Mouse (Mus musculus): ENCODE data around the gene Mcrip2. TPM values are rescaled to one million over a fixed set of nuclear protein-coding genes. Genes with fewer than 3 reads are reported as not detected.

Gene Mcrip2
- total and polyA plus RNA-seq, 3 experiments: 1.4 to 16.1 (median 1.7) TPM

- peaks cover 48 to 92% of the 10 kb centered on the region in 2 experiments for H3K36me3 ChIP-seq (replicated peaks in 1 of 2; ENCODE audit: control insufficient read depth in 1 of 2, insufficient read depth in 1 of 2, low read length in 1 of 2)
Measured at GRCm38 (mm10) chr17:25886806-25887205, 18.2 kb upstream of the Mcrip2 start.

GRCm38 (mm10) chr17:25885636-25886035, 17.1 kb upstream of the Mcrip2 start:
- Histone ChIP-seq H3K4me3 (replicated peaks in 1 of 3; ENCODE audit: low read depth in 2 of 3, low read length in 2 of 3, poor library complexity in 1 of 3) (no peak overlapping the region), H3K4me2 (ENCODE audit: insufficient read depth, low read depth, poor library complexity, severe bottlenecking) (no peak overlapping the region), H3K4me1 (ENCODE audit: control insufficient read depth in 1 of 2, insufficient read depth in 2 of 2) (peaks cover 0 to 5% of the 10 kb centered on the region in 2 experiments; a peak in 1 of 4 replicates), H3K79me2 (replicated peaks; ENCODE audit: control insufficient read depth, extremely low read depth, insufficient read depth, poor library complexity, severe bottlenecking) (no peaks in the 10 kb centered on the region), H3K9me3 (replicated peaks; ENCODE audit: low read length) (no peaks in the 10 kb centered on the region), H3K9ac (ENCODE audit: insufficient read depth, low read depth) (no peak overlapping the region), H3K36me3 (replicated peaks in 1 of 2; ENCODE audit: control insufficient read depth in 1 of 2, insufficient read depth in 1 of 2, low read length in 1 of 2) (peaks cover 53 to 95% of the 10 kb centered on the region in 2 experiments), H3K27me3 (replicated peaks) (no peaks in the 10 kb centered on the region), H3K27ac (ENCODE audit: insufficient read depth, low read depth) (no peak overlapping the region)
- TF ChIP-seq ZC3H11A (IDR thresholded peaks at IDR 0.05; ENCODE audit: low read depth, low read length) (no peak), RAD21 (IDR thresholded peaks at IDR 0.05; ENCODE audit: low read depth, low read length) (peak; percentile 23), CTCF (conservative IDR thresholded peaks at IDR 0.05 in 1 of 2, IDR thresholded peaks at IDR 0.05 in 1 of 2; ENCODE audit: low read depth in 2 of 2, low read length in 2 of 2) (peak; percentile 48 to 66; a peak in 3 of 4 replicates)
- peak; percentile 57 for DNase-seq (ENCODE audit: extremely low read depth)
- in situ Hi-C loops (cut with MboI; ENCODE audit: low pct_ligation_motif_present, low pct_unique_long_range_greater_than_20kb, low sequenced_read_pairs): no loop called here
- dilution Hi-C loops (cut with MboI; ENCODE audit: extremely low pct_ligation_motif_present, extremely low pct_unique_long_range_greater_than_20kb, low sequenced_read_pairs): no loop called here

More at GRCm38 (mm10) chr17:25886806-25887205, 18.2 kb upstream of the Mcrip2 start:
- Histone ChIP-seq H3K4me1 (ENCODE audit: control insufficient read depth in 1 of 2, insufficient read depth in 2 of 2) (peaks cover 0 to 5% of the 10 kb centered on the region in 2 experiments; a peak in 1 of 4 replicates), H3K9ac (ENCODE audit: insufficient read depth, low read depth) (no peak overlapping the region), H3K4me2 (ENCODE audit: insufficient read depth, low read depth, poor library complexity, severe bottlenecking) (no peak overlapping the region), H3K27ac (ENCODE audit: insufficient read depth, low read depth) (no peak overlapping the region), H3K4me3 (replicated peaks in 1 of 3; ENCODE audit: low read depth in 2 of 3, low read length in 2 of 3, poor library complexity in 1 of 3) (no peak overlapping the region), H3K9me3 (replicated peaks; ENCODE audit: low read length) (no peaks in the 10 kb centered on the region), H3K27me3 (replicated peaks) (no peaks in the 10 kb centered on the region), H3K79me2 (replicated peaks; ENCODE audit: control insufficient read depth, extremely low read depth, insufficient read depth, poor library complexity, severe bottlenecking) (no peaks in the 10 kb centered on the region; the same call in 1 of the 2 replicates)
- no peak for DNase-seq (ENCODE audit: extremely low read depth)
- in situ Hi-C loops (cut with MboI; ENCODE audit: low pct_ligation_motif_present, low pct_unique_long_range_greater_than_20kb, low sequenced_read_pairs): no loop called here
- dilution Hi-C loops (cut with MboI; ENCODE audit: extremely low pct_ligation_motif_present, extremely low pct_unique_long_range_greater_than_20kb, low sequenced_read_pairs): no loop called here
- TF ChIP-seq KAT2A (IDR thresholded peaks at IDR 0.05; ENCODE audit: insufficient replicate concordance, low read length): no peak
- no peak for TF ChIP-seq MXI1 (IDR thresholded peaks at IDR 0.05; ENCODE audit: low read depth, low read length)
- no peak for TF ChIP-seq TCF12 (IDR thresholded peaks at IDR 0.05; ENCODE audit: low read depth, low read length)
- no peak for TF ChIP-seq CHD1 (IDR thresholded peaks at IDR 0.05; ENCODE audit: low read depth, low read length)
- no peak for TF ChIP-seq MEF2A (IDR thresholded peaks at IDR 0.05; ENCODE audit: borderline replicate concordance, low read depth, low read length)
- no peak for TF ChIP-seq MYC (IDR thresholded peaks at IDR 0.05; ENCODE audit: low read depth, low read length)
- TF ChIP-seq ZC3H11A (IDR thresholded peaks at IDR 0.05; ENCODE audit: low read depth, low read length): no peak
- no peak for TF ChIP-seq RAD21 (IDR thresholded peaks at IDR 0.05; ENCODE audit: low read depth, low read length)
- TF ChIP-seq SMC3 (IDR thresholded peaks at IDR 0.05; ENCODE audit: low read depth, low read length): no peak
- TF ChIP-seq POLR2AphosphoS2 (IDR thresholded peaks at IDR 0.05; ENCODE audit: low read depth, low read length): no peak
- no peak for TF ChIP-seq USF2 (conservative IDR thresholded peaks at IDR 0.05; ENCODE audit: low read depth, low read length)
- TF ChIP-seq MAZ (IDR thresholded peaks at IDR 0.05; ENCODE audit: low read depth, low read length): no peak
- TF ChIP-seq CTCF (conservative IDR thresholded peaks at IDR 0.05 in 1 of 2, IDR thresholded peaks at IDR 0.05 in 1 of 2; ENCODE audit: low read depth in 2 of 2, low read length in 2 of 2): no peak
- TF ChIP-seq ELF1 (IDR thresholded peaks at IDR 0.05; ENCODE audit: low read depth, low read length): no peak
- no peak for TF ChIP-seq E2F4 (IDR thresholded peaks at IDR 0.05; ENCODE audit: insufficient replicate concordance, low read depth, low read length)
- TF ChIP-seq ZKSCAN1 (IDR thresholded peaks at IDR 0.05; ENCODE audit: borderline replicate concordance, low read depth, low read length): no peak
- TF ChIP-seq POLR2A (IDR thresholded peaks at IDR 0.05; ENCODE audit: low read depth, low read length): no peak
- TF ChIP-seq JUN (IDR thresholded peaks at IDR 0.05; ENCODE audit: insufficient read depth, low read depth, low read length): no peak
- no peak for TF ChIP-seq JUND (conservative IDR thresholded peaks at IDR 0.05; ENCODE audit: low read depth, low read length)
